Mouse (Mus musculus): Measurements from ENCODE around the gene Sptlc3.

Gene Sptlc3

GRCm38 (mm10) chr2:139493836-139494235 lies at the start of gene Sptlc3:
Gene Sptlc3 (plus strand): TSS chr2:139493913.
- DNase-seq, result no peak

DNA sequence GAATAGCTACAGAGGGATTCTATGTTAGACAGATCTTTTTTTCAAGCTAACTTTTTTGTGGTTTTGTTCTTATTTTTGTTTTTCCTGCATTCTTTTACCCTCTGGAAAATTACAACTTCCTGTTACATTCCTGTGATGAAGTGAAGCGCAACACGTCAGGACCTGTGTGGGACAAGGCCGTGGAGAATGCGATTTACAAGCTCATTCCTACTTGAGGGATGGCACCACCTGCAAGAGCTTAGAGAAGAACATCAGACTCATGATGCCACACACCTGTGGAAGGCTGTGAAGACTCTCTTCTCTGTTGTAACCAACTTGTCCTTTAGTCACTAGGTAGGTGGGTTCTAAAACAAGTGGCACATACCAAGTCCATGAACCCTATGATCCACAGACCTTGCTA lies 26.0 kb upstream of the Sptlc3 start:
- no peak for DNase-seq

GRCm38 (mm10) chr2:139488708-139489107 lies 5.0 kb upstream of the Sptlc3 start:
- no peak for DNase-seq

DNA sequence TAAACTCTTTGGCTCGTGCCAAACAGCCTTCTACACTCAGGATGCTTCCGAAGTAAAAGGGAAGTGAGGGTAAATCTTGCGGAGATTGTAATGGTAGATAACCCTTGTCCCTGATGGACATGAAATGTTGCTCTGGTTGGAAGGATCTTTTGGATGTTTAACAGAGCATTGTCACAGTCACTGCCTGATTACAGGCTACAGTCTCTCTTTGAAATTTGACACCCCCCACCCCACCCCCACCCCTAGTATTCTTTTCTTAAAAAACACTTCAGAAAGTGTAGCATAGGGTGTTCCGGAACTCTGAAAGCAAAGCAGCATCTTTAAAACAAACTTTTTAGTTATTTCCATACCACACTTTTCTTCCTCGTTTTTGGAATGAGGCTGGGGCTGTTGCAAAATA lies 916 bp downstream of the Sptlc3 start:
- no peak for DNase-seq

DNA sequence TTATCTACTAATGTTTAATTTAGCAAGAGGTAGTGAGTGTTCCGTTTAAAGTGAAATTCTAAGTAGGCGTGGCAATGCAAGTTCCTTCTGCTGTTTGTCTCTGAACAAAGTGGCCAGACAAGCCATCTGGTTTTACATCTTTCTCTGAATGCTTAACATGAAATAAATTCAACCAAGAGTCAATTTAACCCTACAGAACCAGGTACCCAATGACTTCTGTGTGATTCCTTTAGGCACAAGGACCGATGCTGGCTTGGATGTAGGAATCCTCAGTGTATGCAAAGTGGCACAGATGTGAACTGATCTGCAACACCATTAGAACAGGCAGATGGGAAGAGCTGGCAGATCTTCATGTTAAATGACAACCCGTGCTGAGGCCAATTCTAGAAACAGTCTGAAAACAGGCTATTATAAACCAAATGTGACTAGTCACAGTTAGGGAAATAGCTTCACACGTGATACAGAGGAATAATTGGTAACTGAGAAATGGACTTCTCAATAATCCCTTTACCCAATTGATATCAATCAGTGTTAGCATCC lies 68.3 kb downstream of the Sptlc3 start:
- DNase-seq, result no peak

DNA sequence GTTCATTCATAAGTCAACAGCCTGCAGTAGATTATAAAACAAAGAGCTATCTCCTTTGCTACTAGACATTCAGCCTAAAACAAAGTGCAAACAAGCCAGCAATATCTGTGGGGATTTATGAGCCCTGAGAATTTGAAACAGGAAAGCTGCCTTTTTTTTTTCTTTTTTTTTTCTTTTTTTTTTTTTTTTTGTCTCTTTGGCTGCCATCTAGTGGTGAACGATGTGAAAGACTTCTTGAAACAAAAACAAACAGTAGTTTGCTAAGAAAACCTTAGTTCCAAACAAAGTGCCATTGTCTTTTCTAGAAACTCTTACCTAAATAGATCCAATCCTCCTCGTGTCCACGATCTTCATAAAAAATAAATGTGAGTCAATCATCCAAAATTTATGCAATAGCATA lies 85.6 kb downstream of the Sptlc3 start:
- no peak for DNase-seq

DNA sequence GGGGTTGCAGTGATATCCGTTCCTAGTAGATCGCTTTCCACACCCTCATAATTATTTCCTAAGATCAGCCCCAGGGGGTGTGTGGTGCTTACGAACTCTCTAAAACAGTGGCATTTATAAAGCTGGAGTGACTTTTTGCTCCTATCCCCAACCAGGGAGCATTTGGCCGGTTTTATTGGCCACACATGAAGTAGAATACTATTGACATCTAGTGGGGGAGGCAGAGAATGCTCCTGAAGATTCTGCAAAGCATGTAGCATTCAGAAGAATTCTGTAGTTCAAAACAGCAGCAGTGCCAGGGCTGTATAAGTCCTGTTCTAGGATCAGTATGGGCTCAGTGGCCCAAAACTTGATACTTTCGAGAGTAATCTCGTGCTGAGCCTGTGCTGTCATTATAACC lies 89.1 kb downstream of the Sptlc3 start:
- DNase-seq, result no peak

DNA sequence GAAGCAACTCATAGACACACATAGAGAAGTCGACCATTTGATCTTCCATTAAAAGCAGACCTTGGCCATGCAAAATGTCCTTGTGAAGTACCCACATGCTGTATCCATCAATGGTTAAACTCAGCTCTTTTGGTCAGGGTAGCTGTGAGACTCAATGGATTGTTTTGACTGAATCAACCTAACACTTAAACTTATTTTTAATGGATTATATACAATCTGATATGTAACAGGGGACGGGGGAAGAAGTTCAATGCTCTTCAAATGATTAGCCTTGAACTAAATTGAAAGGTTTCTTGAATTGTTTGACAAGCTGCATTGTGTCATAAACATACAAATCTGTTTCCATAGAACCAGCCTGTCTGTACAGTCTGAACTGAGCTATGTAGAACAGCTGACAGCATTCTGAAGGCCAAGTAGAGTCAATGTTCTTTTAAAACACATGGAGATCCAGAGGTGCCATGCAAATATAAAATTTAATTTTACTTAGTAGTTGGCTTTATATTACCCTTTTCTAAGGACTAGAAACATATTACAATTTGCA lies 94.0 kb downstream of the Sptlc3 start:
- no peak for DNase-seq

GRCm38 (mm10) chr2:139589905-139590304 lies 96.2 kb downstream of the Sptlc3 start:
- no peak for DNase-seq

- no peak for DNase-seq
Observed at GRCm38 (mm10) chr2:139590888-139591698, 97.4 kb downstream of the Sptlc3 start.

- no peak for DNase-seq
Observed at GRCm38 (mm10) chr2:139592109-139592508, 98.4 kb downstream of the Sptlc3 start.

DNA sequence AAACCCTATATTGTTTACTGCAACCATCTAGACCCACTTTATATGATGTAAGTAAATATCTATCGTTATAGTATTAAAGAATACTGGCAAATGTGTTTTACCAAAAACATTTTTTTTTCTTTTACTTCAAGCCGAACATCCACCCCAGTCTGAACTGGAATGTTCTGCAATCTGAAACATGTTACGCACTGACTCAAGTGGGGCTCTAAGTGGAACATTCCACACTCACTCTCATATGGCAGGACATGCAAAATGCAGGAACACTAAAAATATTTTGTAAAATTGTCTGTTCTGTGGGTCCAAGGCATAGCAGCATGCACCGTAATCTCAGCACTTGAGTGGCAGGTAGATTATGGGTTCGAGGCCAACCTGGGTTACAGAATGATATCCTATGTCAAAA lies 103.5 kb downstream of the Sptlc3 start:
- DNase-seq, result no peak

GRCm38 (mm10) chr2:139601543-139602194 lies 108.0 kb downstream of the Sptlc3 start:
- no peak for DNase-seq

GRCm38 (mm10) chr2:139608167-139608566 lies 114.5 kb downstream of the Sptlc3 start:
- no peak for DNase-seq

GRCm38 (mm10) chr2:139608810-139609209 lies 115.1 kb downstream of the Sptlc3 start:
- DNase-seq, result no peak

GRCm38 (mm10) chr2:139609231-139609630 lies 115.5 kb downstream of the Sptlc3 start:
- DNase-seq, result no peak

DNA sequence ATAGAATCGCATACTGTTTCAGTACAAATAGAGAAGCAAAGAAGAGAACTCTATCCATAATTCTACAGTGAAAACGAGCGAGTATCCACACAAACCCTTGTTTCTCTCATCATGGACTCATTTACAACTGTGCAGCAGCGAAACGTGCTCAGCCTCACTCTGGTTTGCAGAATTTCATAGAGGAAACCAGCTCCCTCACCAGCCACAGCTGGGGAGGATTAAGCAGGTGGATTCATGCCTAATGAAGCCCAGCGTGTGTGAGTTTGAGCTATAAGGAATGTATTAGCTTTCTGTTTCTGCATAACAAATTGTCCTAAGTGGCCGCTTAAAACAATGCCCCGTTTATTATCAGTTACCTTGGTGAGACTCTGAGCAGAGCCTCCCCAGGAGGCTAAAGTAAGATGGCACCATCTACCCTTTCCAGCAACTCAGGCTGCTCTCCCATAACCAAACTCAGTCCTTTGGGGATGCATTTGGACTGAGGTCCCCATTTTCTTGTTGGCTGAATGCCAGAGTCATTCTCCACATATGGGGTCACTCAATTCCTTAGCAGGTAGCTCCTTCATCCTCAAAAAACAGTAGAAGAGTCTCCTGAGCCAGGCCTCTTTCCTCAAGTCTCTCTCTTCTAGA lies 116.1 kb downstream of the Sptlc3 start:
- no peak for DNase-seq

- no peak for DNase-seq
Observed at GRCm38 (mm10) chr2:139612410-139613107, 118.8 kb downstream of the Sptlc3 start.

GRCm38 (mm10) chr2:139626496-139626895 lies 132.8 kb downstream of the Sptlc3 start:
- no peak for DNase-seq

- no peak for DNase-seq
Observed at GRCm38 (mm10) chr2:139628731-139629130, 135.0 kb downstream of the Sptlc3 start.

DNA sequence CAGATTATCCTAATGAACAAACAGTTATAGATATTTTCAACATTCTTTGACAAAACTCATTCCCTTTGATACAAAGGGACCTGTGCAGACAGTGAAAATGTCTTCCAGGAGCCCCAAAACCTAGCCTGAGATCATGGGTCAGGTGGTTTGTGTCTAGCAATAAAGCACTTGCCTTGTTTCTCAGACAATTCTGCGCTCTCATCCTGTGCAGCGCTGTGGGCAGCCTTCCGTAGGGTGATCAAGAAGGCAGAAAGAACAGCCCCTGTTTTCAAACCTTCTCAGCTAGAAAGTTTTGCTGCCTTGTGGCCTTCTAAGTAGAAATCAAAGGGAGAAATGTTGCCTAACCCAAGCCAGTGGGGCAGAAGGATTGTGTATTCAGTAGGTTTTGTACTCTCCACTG lies 135.9 kb downstream of the Sptlc3 start:
- DNase-seq, result no peak

GRCm38 (mm10) chr2:139634506-139634905 lies 140.8 kb downstream of the Sptlc3 start:
- no peak for DNase-seq

GRCm38 (mm10) chr2:139637861-139638260 lies 144.1 kb downstream of the Sptlc3 start:
- DNase-seq, result no peak

All from thymus, adult 18-20 months (tissue).